Mouse (Mus musculus) hindbrain, embryonic 16.5 days (tissue): Measurements from ENCODE around the gene Rasl10b. TPM values are rescaled to one million over a fixed set of nuclear protein-coding genes. Genes with fewer than 3 reads are reported as not detected.

Experiments used
- ATAC-seq: fragments of 200-750 bp; cut with Nextera tagmentation; 2 replicates; pipeline ENCODE4 v1.8.0; 2017; ENCODE audit warnings: moderate TSS enrichment, moderate library complexity
- H3K27ac ChIP-seq: fragments of 300-500 bp; sonication (generic); 2 replicates; pipeline ENCODE4 v1.5.1; 2014; ENCODE audit warnings: low read depth, mild to moderate bottlenecking, control low read depth, low read length, moderate library complexity
- H3K27me3 ChIP-seq: fragments of 300-500 bp; sonication (generic); replicated peaks from 2 replicates; pipeline ENCODE4 v1.6.1; 2014; ENCODE audit warnings: low read length; ENCODE audit not compliant: control insufficient read depth, insufficient read depth
- H3K36me3 ChIP-seq: fragments of 300-500 bp; sonication (generic); 2 replicates; pipeline ENCODE4 v1.6.1; 2014; ENCODE audit warnings: mild to moderate bottlenecking, low read length, moderate library complexity, mixed read lengths; ENCODE audit not compliant: control insufficient read depth, insufficient read depth
- H3K4me1 ChIP-seq: fragments of 300-500 bp; sonication (generic); 2 replicates; pipeline ENCODE4 v1.6.1; 2014; ENCODE audit warnings: low read depth, low read length; ENCODE audit not compliant: control insufficient read depth, insufficient read depth
- H3K4me2 ChIP-seq: fragments of 300-500 bp; sonication (generic); 2 replicates; pipeline ENCODE4 v1.6.1; 2014; ENCODE audit warnings: mild to moderate bottlenecking, low read length, control low read depth, moderate library complexity
- H3K4me3 ChIP-seq: fragments of 300-500 bp; sonication (generic); 2 replicates; pipeline ENCODE4 v1.5.1; 2014; ENCODE audit warnings: mild to moderate bottlenecking, low read length, control low read depth, moderate library complexity
- H3K9ac ChIP-seq: fragments of 300-500 bp; sonication (generic); 2 replicates; pipeline ENCODE4 v1.6.1; 2014; ENCODE audit warnings: low read depth, mild to moderate bottlenecking, control low read depth, low read length, moderate library complexity
- H3K9me3 ChIP-seq: fragments of 300-500 bp; sonication (generic); 2 replicates; pipeline ENCODE4 v1.6.1; 2014; ENCODE audit warnings: mild to moderate bottlenecking, low read length, moderate library complexity; ENCODE audit not compliant: control insufficient read depth
- WGBS: fragments of 180-500 bp; shearing (Covaris S2); extraction: QIAGEN DNeasy Blood & Tissue Kit; methylation state at CpG from one replicate; pipeline ENCODE4 v1.1.7; 2014; 5-methylcytosine and 5-hydroxymethylcytosine counted together
- polyA plus RNA-seq: library from polyadenylated mRNA; unstranded; fragments of >200 nt; fragmentation: Nextera tagmentation; extraction: Ambion mirVana; gene quantifications from 2 replicates; pipeline ENCODE4 v1.2.1, GENCODE M21; 2015

Rasl10b gene
- polyA plus RNA-seq, 1 experiment from 2014 or later: 15.1 TPM

- peaks cover 17% of the 10 kb centered on the region for H3K36me3 ChIP-seq
- H3K4me3 ChIP-seq: no peak overlapping the region
- 83% methylated on average over 5 of the region's 5 CpGs for WGBS
- no peak overlapping the region for H3K4me2 ChIP-seq
- no peak for ATAC-seq
- peaks cover 4% of the 10 kb centered on the region for H3K4me1 ChIP-seq
- no peaks in the 10 kb centered on the region for H3K9me3 ChIP-seq
- no peak overlapping the region for H3K27ac ChIP-seq
- H3K9ac ChIP-seq: no peak overlapping the region
- H3K27me3 ChIP-seq: no peaks in the 10 kb centered on the region
Observed at GRCm38 (mm10) chr11:83398724-83399123, 10.2 kb upstream of the Rasl10b start.

GRCm38 (mm10) chr11:83403787-83404186 is 5.2 kb upstream of the Rasl10b start:
- peaks cover 13% of the 10 kb centered on the region for H3K36me3 ChIP-seq
- H3K27me3 ChIP-seq: no peaks in the 10 kb centered on the region
- H3K4me1 ChIP-seq: no peaks in the 10 kb centered on the region
- no peak overlapping the region for H3K4me2 ChIP-seq
- H3K9ac ChIP-seq: no peak overlapping the region
- no peak overlapping the region for H3K4me3 ChIP-seq
- H3K9me3 ChIP-seq: no peaks in the 10 kb centered on the region
- no peak overlapping the region for H3K27ac ChIP-seq
- no peak for ATAC-seq
- 90% methylated on average over 7 of the region's 7 CpGs for WGBS

GRCm38 (mm10) chr11:83406391-83406790 is 2.5 kb upstream of the Rasl10b start:
- ATAC-seq: no peak
- Histone ChIP-seq H3K27me3 (no peaks in the 10 kb centered on the region), H3K4me3 (no peak overlapping the region), H3K4me2 (no peak overlapping the region), H3K36me3 (peaks cover 13% of the 10 kb centered on the region), H3K9me3 (no peaks in the 10 kb centered on the region), H3K4me1 (peaks cover 16% of the 10 kb centered on the region), H3K27ac (no peak overlapping the region), H3K9ac (no peak overlapping the region)
- 71% methylated on average over 3 of the region's 3 CpGs for whole genome bisulfite sequencing

GRCm38 (mm10) chr11:83408242-83408641 is 695 bp upstream of the Rasl10b start:
- no peaks in the 10 kb centered on the region for H3K9me3 ChIP-seq
- 35% methylated on average over 8 of the region's 8 CpGs for WGBS
- H3K4me2 ChIP-seq: no peak overlapping the region
- no peak for ATAC-seq
- peaks cover 8% of the 10 kb centered on the region for H3K36me3 ChIP-seq
- H3K4me1 ChIP-seq: peaks cover 22% of the 10 kb centered on the region
- H3K27me3 ChIP-seq: no peaks in the 10 kb centered on the region
- H3K4me3 ChIP-seq: no peak overlapping the region
- no peak overlapping the region for H3K27ac ChIP-seq
- H3K9ac ChIP-seq: no peak overlapping the region

- peaks cover 22% of the 10 kb centered on the region for H3K4me1 ChIP-seq
- H3K9me3 ChIP-seq: no peaks in the 10 kb centered on the region
- peak overlapping the region; percentile 95 for H3K4me3 ChIP-seq
- WGBS: 1% methylated on average over 26 of the region's 40 CpGs
- H3K36me3 ChIP-seq: no peaks in the 10 kb centered on the region
- H3K27me3 ChIP-seq: no peaks in the 10 kb centered on the region
- H3K4me2 ChIP-seq: peak overlapping the region; percentile 87
- peak overlapping the region; percentile 93 for H3K9ac ChIP-seq
- peak; percentile 48 for ATAC-seq
- H3K27ac ChIP-seq: peak overlapping the region; percentile 60; the same call in 1 of the 2 replicates
Observed at GRCm38 (mm10) chr11:83409792-83410291, 905 bp downstream of the Rasl10b start.

- H3K36me3 ChIP-seq: no peaks in the 10 kb centered on the region
- ATAC-seq: no peak
- H3K4me2 ChIP-seq: peak overlapping the region; percentile 87
- peaks cover 22% of the 10 kb centered on the region for H3K4me1 ChIP-seq
- H3K27me3 ChIP-seq: no peaks in the 10 kb centered on the region
- peak overlapping the region; percentile 95 for H3K4me3 ChIP-seq
- 19% methylated on average over 6 of the region's 6 CpGs for WGBS
- H3K9me3 ChIP-seq: no peaks in the 10 kb centered on the region
- H3K27ac ChIP-seq: no peak overlapping the region
- H3K9ac ChIP-seq: peak overlapping the region; percentile 93
Observed at GRCm38 (mm10) chr11:83410510-83410909, 1.6 kb downstream of the Rasl10b start.

GRCm38 (mm10) chr11:83417080-83417479 is 8.1 kb downstream of the Rasl10b start:
- Histone ChIP-seq H3K9ac (no peak overlapping the region), H3K4me1 (peaks cover 11% of the 10 kb centered on the region), H3K27ac (no peak overlapping the region), H3K4me2 (no peak overlapping the region), H3K9me3 (no peaks in the 10 kb centered on the region), H3K36me3 (no peaks in the 10 kb centered on the region), H3K27me3 (peaks cover 6% of the 10 kb centered on the region; the same call in 1 of the 2 replicates), H3K4me3 (no peak overlapping the region)
- ATAC-seq: no peak
- 25% methylated on average over 5 of the region's 5 CpGs for WGBS

GRCm38 (mm10) chr11:83417708-83418107 is 8.8 kb downstream of the Rasl10b start:
- H3K4me2 ChIP-seq: no peak overlapping the region
- peaks cover 6% of the 10 kb centered on the region; the same call in 1 of the 2 replicates for H3K27me3 ChIP-seq
- WGBS: 77% methylated on average over 7 of the region's 7 CpGs
- no peak overlapping the region for H3K4me3 ChIP-seq
- no peaks in the 10 kb centered on the region for H3K36me3 ChIP-seq
- no peak for ATAC-seq
- peaks cover 11% of the 10 kb centered on the region for H3K4me1 ChIP-seq
- H3K9me3 ChIP-seq: no peaks in the 10 kb centered on the region
- no peak overlapping the region for H3K27ac ChIP-seq
- no peak overlapping the region for H3K9ac ChIP-seq

GRCm38 (mm10) chr11:83418566-83418965 is 9.6 kb downstream of the Rasl10b start:
- Histone ChIP-seq H3K4me3 (peak overlapping the region; percentile 24), H3K27ac (no peak overlapping the region), H3K27me3 (peaks cover 6% of the 10 kb centered on the region; the same call in 1 of the 2 replicates), H3K36me3 (no peaks in the 10 kb centered on the region), H3K9ac (peak overlapping the region; percentile 41), H3K9me3 (no peaks in the 10 kb centered on the region), H3K4me2 (peak overlapping the region; percentile 57), H3K4me1 (peaks cover 11% of the 10 kb centered on the region)
- 8% methylated on average over 38 of the region's 38 CpGs for WGBS
- peak; percentile 31 for ATAC-seq
